Mouse (Mus musculus) kidney, postnatal 36 days (tissue): ENCODE results near the gene Itgal.
"Not testable (repeated sequence)": the region's sequence is repeated elsewhere in the genome, so short reads cannot be mapped to it uniquely, and the experiment has no call there.

Source experiments
- DNase-seq, 2 experiments: peaks; one replicate each; pipeline ENCODE4 v3.0.0; 2021 to 2022; ENCODE audit warnings: mixed read lengths in 2 of 2

Gene Itgal

GRCm38 (mm10) chr7:127296098-127296497, at the start of gene Itgal:
TSS of gene Itgal (plus strand) at chr7:127296260.
- no peak for DNase-seq

GRCm38 (mm10) chr7:127250511-127250910, 45.5 kb upstream of the Itgal start:
- DNase-seq, result not testable (repeated sequence)

- DNase-seq, result peak in 1 of 2 experiments; percentile 58
Measured at GRCm38 (mm10) chr7:127252414-127252813, 43.6 kb upstream of the Itgal start.

GRCm38 (mm10) chr7:127253341-127253740, 42.7 kb upstream of the Itgal start:
- DNase-seq, result no peak

GRCm38 (mm10) chr7:127253821-127254769, 42.0 kb upstream of the Itgal start:
- peak; percentile 95 to 97 for DNase-seq

- no peak for DNase-seq
Measured at GRCm38 (mm10) chr7:127255008-127255407, 41.1 kb upstream of the Itgal start.

- no peak for DNase-seq
Measured at GRCm38 (mm10) chr7:127255965-127256364, 40.1 kb upstream of the Itgal start.

GRCm38 (mm10) chr7:127256518-127256917, 39.5 kb upstream of the Itgal start:
- DNase-seq, result no peak

GRCm38 (mm10) chr7:127259186-127259905, 36.7 kb upstream of the Itgal start:
- DNase-seq, result no peak

GRCm38 (mm10) chr7:127260309-127261111, 35.5 kb upstream of the Itgal start, which contains the start of gene Dctpp1:
TSS of gene Dctpp1 (minus strand) at chr7:127260709.
- DNase-seq, result peak; percentile 98 to 99

- DNase-seq, result no peak
Measured at GRCm38 (mm10) chr7:127262218-127262961, 33.7 kb upstream of the Itgal start.

GRCm38 (mm10) chr7:127263526-127263925, 32.5 kb upstream of the Itgal start:
- no peak for DNase-seq

- no peak for DNase-seq
Measured at GRCm38 (mm10) chr7:127270256-127270655, 25.8 kb upstream of the Itgal start.

GRCm38 (mm10) chr7:127270666-127271065, 25.4 kb upstream of the Itgal start:
- no peak for DNase-seq

GRCm38 (mm10) chr7:127271093-127271492, 25.0 kb upstream of the Itgal start:
- DNase-seq, result no peak

GRCm38 (mm10) chr7:127272566-127272965, 23.5 kb upstream of the Itgal start:
- peak in 1 of 2 experiments; percentile 29 for DNase-seq

- peak in 1 of 2 experiments; percentile 49 for DNase-seq
Measured at GRCm38 (mm10) chr7:127273118-127273923, 22.7 kb upstream of the Itgal start.

GRCm38 (mm10) chr7:127273925-127274789, 21.9 kb upstream of the Itgal start, which contains the start of gene Sephs2:
TSS of gene Sephs2 (minus strand) at chr7:127274055.
- DNase-seq, result peak; percentile 95 to 98

GRCm38 (mm10) chr7:127276519-127276961, 19.5 kb upstream of the Itgal start:
- peak; percentile 71 to 85 for DNase-seq

GRCm38 (mm10) chr7:127278311-127278710, 17.7 kb upstream of the Itgal start:
- DNase-seq, result peak; percentile 79 to 81
